Mouse (Mus musculus): ENCODE measurements at regions not wholly inside any gene's neighbourhood (a gene's known extent, or its start where the extent isn't known, plus 50 kb on each side); places are given as distances from the start of the nearest gene placed in this dataset.
"Not testable (repeated sequence)": the region's sequence is repeated elsewhere in the genome, so short reads cannot be mapped to it uniquely, and the experiment has no call there.

DNA sequence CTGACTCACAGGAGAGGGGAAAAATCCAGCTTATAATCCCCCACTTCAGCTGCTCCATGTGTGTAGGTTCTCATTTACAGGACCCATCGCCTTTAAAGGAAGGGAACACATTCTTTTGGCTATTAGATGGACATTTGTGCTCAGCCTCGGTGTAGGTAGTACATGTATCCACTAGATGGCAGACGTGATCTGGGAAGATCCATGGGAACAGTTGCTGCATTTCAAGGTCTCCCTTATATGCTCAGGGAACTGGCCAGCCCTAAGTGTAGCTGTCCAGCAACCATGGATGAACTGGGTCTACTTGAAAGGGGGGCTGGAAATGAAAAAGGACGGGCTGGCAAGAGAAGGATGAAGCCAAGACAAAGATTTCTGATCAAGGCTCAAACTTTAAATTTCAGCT is 124.0 kb downstream of the Akain1 start:
- peak; percentile 2 for DNase-seq (ENCODE audit: low spot score)

GRCm38 (mm10) chr17:69571070-69571669 is 132.0 kb downstream of the Akain1 start:
- DNase-seq (ENCODE audit: low spot score) = not testable (repeated sequence)

GRCm38 (mm10) chr17:69590553-69590952 is 151.4 kb downstream of the Akain1 start:
- no peak for DNase-seq (ENCODE audit: low spot score)

DNA sequence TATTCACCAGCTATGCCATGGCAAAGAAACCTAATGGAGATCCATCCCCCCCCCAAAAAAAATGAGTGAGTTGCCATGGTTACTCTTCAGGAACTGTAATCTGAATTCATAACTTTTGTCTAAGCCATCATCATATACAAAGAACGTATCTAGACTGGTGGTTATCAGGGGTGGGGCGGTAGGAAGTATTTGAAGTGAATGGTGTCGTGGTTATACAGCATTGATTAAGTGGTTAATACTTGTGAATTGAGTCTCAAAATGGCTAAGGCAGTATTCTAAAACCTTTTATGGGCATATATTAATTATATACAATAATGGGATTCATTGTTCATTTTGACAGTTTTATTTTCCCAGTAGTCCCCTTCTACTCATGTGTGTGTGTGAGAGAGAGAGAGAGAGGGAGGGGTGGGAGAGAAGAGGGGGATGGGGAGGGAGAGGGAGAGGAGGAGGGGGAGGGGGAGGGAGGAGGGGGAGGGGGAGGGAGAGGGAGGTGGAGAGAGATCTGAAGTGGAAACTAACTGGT is 158.7 kb downstream of the Akain1 start:
- no peak for DNase-seq (ENCODE audit: low spot score)

DNA sequence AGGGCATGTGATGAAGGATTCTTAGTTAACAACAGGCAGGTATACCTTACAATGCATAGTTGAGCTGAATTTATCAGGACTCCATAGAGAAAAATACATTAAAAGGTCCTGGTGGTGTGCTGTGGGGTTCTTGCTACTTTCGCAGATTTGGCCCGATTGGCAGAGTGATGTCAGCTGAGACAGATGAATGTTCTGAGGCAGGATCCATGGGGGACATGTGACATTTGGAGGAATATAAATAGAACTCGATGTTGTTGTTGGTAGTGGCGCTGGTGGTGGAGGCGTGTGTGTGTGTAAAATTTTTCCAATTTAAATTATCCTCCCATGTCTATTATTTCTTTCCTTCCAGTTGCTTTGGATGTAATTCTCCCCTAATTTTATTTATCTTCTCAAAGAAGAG is 159.3 kb downstream of the Akain1 start:
- no peak for DNase-seq (ENCODE audit: low spot score)

DNA sequence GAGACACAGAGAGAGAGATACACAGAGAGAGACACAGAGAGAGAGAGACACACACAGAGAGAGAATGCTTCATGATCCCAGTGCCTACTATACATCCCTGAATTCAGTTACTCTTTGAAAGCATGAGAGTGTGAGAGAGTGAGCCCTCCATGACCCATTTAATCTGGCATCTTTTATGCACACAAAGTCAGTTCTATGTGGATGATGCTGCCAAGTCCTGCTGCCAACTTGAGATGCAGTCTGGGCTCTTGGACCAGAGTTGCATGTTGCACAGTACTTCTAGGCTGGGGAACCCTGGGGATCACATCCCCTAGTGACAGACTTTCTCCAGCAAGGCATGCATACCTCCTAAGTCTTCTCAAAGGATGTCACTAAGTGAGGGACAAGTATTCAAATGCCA is 164.5 kb downstream of the Akain1 start:
- DNase-seq (ENCODE audit: low spot score) = no peak

GRCm38 (mm10) chr17:69604698-69605097 is 165.6 kb downstream of the Akain1 start:
- DNase-seq (ENCODE audit: low spot score) = no peak

DNA sequence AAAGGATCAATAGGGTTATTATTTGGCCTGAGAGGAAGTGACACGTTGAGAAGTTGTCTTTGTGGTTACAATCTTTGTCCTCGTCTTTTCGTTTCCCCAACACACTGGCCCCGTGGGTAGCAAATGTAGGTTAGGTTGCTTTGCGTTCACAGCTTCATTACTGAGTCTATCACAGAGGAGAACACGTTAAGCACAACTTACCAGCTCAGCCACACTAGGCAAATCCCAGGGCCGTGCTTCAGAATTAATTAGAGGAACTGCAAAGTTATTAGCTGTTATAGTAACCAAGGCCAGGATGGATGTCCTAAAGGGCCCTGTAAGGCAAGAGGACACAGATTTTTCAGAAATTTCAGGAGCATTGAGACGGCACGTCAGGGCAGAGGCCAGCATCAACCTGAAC is 166.3 kb downstream of the Akain1 start:
- DNase-seq (ENCODE audit: low spot score) = no peak

GRCm38 (mm10) chr17:69631411-69631810 is 192.3 kb downstream of the Akain1 start:
- DNase-seq (ENCODE audit: low spot score) = no peak

- not testable (repeated sequence) for DNase-seq (ENCODE audit: low spot score)
These were observed 211.4 kb downstream of the Akain1 start for GRCm38 (mm10) chr17:69650496-69650895.

DNA sequence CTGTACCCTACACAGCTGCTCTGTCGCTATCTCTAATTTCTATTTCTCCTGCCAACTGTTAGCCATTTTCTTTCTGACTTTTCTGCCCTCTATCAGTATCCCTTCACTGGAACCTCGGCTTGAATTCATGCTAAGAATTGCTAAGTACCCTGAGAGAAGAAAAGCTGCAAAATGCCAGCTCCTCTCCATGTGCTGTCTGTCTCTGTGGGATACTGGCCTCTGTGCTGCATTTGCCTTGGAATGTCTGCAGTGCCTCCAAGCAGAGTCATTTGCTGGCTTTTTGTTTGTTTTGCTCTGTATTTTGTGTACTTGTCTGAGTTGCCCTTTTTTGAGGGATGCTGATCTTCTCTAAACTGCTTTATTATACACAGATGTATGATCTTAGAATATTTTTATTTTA is 215.5 kb downstream of the Akain1 start:
- DNase-seq (ENCODE audit: low spot score) = no peak

- peak; percentile 13 for DNase-seq (ENCODE audit: low spot score)
These were observed 233.4 kb downstream of the Akain1 start for GRCm38 (mm10) chr17:69672530-69672929.

- no peak for DNase-seq (ENCODE audit: low spot score)
These were observed 244.0 kb downstream of the Akain1 start for GRCm38 (mm10) chr17:69683091-69683490.

- no peak for DNase-seq (ENCODE audit: low spot score)
These were observed 246.6 kb downstream of the Akain1 start for GRCm38 (mm10) chr17:69685625-69686257.

GRCm38 (mm10) chr17:69686383-69686782 is 247.3 kb downstream of the Akain1 start:
- no peak for DNase-seq (ENCODE audit: low spot score)

GRCm38 (mm10) chr17:69695341-69695740 is 256.2 kb downstream of the Akain1 start:
- no peak for DNase-seq (ENCODE audit: low spot score)

- DNase-seq (ENCODE audit: low spot score) = no peak
These were observed 241.5 kb upstream of the Dlgap1 start for GRCm38 (mm10) chr17:69727325-69727724.

DNA sequence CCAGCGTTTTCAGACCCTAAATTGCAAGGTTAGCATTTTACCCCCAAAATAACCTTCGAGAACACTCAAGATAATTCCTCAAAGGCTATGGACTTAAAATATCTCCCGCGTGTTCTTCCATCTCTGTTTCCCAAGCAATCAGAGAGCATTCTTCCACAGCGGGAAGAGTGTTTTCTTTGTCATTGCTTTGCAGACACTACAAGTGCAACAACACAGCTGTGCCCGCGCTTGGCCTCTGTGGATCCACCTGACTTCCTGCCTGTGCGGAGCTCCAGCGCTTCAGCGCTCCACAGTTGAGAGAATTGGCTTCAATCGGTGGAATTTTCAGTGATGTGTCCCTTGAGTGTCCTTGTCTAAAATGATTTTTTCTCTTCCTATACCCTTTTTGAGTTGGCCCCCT is 235.9 kb upstream of the Dlgap1 start:
- DNase-seq (ENCODE audit: low spot score) = no peak

GRCm38 (mm10) chr17:69736379-69737096 is 232.3 kb upstream of the Dlgap1 start:
- no peak for DNase-seq (ENCODE audit: low spot score)

GRCm38 (mm10) chr17:69769002-69769421 is 199.9 kb upstream of the Dlgap1 start:
- no peak for DNase-seq (ENCODE audit: low spot score)

DNA sequence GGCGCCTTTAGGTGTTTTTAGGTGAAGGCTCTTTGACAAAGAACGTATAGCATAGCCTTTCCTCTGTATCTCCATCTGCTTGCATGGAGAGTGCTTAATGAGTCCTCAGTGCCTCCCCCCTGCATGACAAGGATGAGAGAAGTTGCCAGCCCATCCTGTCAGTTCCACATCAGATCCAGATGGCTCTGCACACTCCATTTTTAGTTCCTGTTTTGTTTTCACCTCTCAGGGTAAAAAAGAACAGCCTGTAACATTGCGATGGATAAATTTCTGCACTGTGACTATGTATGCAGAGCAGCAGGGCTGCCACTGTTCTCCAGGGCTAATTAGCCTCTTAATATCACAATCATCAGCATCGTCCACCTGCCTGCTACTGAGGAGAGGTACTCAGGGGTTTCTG is 198.8 kb upstream of the Dlgap1 start:
- no peak for DNase-seq (ENCODE audit: low spot score)

DNA sequence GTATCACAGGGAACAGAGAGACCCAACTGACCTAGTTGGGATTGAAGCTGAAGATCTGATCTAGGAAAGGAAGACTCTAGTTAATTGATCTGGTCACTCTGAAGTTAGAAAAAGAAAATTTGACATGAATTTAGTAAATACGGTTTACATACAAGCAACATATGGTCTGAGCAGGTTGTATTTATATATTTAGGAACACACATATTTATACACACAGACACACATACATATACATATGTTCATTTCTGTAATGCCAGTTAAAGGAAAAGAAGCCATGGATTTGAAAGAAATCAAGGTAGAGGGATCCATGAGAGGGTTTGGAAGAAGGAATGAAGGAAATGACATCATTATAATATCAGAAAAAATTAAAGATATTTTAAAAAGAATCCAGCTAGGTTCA is 187.7 kb upstream of the Dlgap1 start:
- DNase-seq (ENCODE audit: low spot score) = no peak

- no peak for DNase-seq (ENCODE audit: low spot score)
These were observed 181.9 kb upstream of the Dlgap1 start for GRCm38 (mm10) chr17:69786985-69787384.
